Mouse (Mus musculus) stomach, embryonic 15.5 days (tissue): Measurements from ENCODE around the gene Pwp2. TPM values are rescaled to one million over a fixed set of nuclear protein-coding genes. Genes with fewer than 3 reads are reported as not detected.

Experiments used
- ATAC-seq: fragments of 200-750 bp; cut with Nextera tagmentation; 2 replicates; pipeline ENCODE4 v1.8.0; 2017; ENCODE audit warnings: low read depth, moderate number of reproducible peaks, moderate TSS enrichment; ENCODE audit not compliant: insufficient read depth, low FRiP score
- H3K27ac ChIP-seq: fragments of 300-500 bp; sonication (generic); 2 replicates; pipeline ENCODE4 v1.5.1; 2015; ENCODE audit warnings: mild to moderate bottlenecking, inconsistent platforms
- H3K27me3 ChIP-seq: fragments of 300-500 bp; sonication (generic); replicated peaks from 2 replicates; pipeline ENCODE4 v1.6.1; 2015; ENCODE audit warnings: inconsistent platforms
- H3K36me3 ChIP-seq: fragments of 300-500 bp; sonication (generic); 2 replicates; pipeline ENCODE4 v1.6.1; 2015; ENCODE audit warnings: inconsistent platforms
- H3K4me1 ChIP-seq: fragments of 300-500 bp; sonication (generic); 2 replicates; pipeline ENCODE4 v1.6.1; 2015; ENCODE audit warnings: inconsistent platforms
- H3K4me2 ChIP-seq: fragments of 300-500 bp; sonication (generic); 2 replicates; pipeline ENCODE4 v1.6.1; 2015; ENCODE audit warnings: mild to moderate bottlenecking, inconsistent platforms
- H3K4me3 ChIP-seq: fragments of 300-500 bp; sonication (generic); replicated peaks from 2 replicates; pipeline ENCODE4 v1.5.1; 2015; ENCODE audit warnings: inconsistent platforms
- H3K9ac ChIP-seq: fragments of 300-500 bp; sonication (generic); 2 replicates; pipeline ENCODE4 v1.6.1; 2015; ENCODE audit warnings: inconsistent platforms
- H3K9me3 ChIP-seq: fragments of 300-500 bp; sonication (generic); 2 replicates; pipeline ENCODE4 v1.6.1; 2016; ENCODE audit warnings: inconsistent platforms
- WGBS: fragments of 180-500 bp; shearing (Covaris S2); methylation state at CpG from one replicate; pipeline ENCODE4 v1.1.7; 2015; 5-methylcytosine and 5-hydroxymethylcytosine counted together
- polyA plus RNA-seq: library from polyadenylated mRNA; unstranded; fragments of >200 nt; fragmentation: Nextera tagmentation; extraction: Ambion mirVana; gene quantifications from 2 replicates; pipeline ENCODE4 v1.2.1, GENCODE M21; 2015

Pwp2 gene
- polyA plus RNA-seq, 1 experiment from 2014 or later = 14.6 TPM

DNA sequence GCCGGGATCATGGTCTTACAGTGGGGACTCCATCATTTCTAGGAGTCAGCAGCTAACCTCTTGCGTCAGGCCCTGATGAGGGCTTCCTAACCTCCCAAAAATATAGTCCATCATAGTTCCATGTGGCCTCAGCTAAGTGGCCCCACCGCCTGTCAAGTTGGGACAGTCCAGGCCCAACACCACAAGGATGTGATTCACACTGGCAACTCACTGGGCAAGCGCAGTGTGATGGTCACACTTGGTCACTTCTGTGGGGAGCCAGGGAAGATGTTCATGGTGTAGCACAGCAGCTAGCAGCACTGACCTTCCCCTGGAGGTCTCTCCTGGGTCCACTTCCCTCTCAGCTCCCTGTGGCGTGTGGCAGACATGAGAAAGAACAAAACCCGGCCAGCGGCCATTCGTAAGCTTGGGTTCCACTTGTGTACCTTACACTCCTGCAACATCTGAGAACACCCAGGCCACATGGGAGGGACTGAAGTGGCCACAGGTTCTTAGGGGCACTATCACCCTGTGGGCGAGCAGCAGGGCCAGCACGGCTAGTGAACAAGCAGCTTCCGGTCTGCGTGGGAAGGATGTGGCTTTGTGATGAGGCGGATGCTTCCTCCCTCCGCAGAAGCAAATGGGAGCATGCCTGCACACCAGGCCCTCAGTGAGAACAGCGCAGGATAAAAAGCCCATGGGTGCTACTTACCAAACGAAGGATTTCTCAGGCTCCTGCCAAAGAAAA lies 24.4 kb downstream of the Pwp2 start:
- WGBS = 83% methylated on average over 16 of the region's 16 CpGs
- peaks cover 22% of the 10 kb centered on the region for H3K36me3 ChIP-seq
- H3K9ac ChIP-seq = no peak overlapping the region
- H3K4me2 ChIP-seq = no peak overlapping the region
- no peak for ATAC-seq
- H3K27me3 ChIP-seq = no peaks in the 10 kb centered on the region
- peaks cover 10% of the 10 kb centered on the region for H3K4me1 ChIP-seq
- H3K9me3 ChIP-seq = no peaks in the 10 kb centered on the region
- H3K27ac ChIP-seq = no peak overlapping the region
- H3K4me3 ChIP-seq = no peak overlapping the region

DNA sequence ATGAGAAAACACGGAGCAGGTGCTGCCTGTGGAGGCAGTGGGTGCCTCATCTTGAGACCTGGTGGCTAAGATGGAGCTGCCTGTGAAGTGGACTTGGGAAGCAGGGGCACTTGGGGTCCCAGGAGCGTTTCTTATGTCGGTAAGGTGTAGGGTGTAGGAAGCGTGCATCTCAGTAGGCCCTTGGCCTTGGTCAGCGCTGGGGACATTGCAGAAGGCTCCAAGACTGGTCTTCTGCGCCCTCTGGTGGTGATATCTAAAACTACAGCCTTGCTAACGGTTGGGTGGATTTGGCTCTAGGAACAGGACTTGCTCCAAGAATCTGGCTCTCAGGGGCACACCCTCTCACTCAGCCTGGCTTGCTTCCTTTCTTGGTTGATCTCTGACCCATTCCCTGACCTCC lies 25.0 kb downstream of the Pwp2 start:
- H3K9ac ChIP-seq = no peak overlapping the region
- peak overlapping the region; percentile 57 for H3K27ac ChIP-seq
- no peaks in the 10 kb centered on the region for H3K9me3 ChIP-seq
- peaks cover 10% of the 10 kb centered on the region for H3K4me1 ChIP-seq
- peak; percentile 79 for ATAC-seq
- peak overlapping the region; percentile 48 for H3K4me2 ChIP-seq
- peak overlapping the region; percentile 21; the same call in 1 of the 2 replicates for H3K4me3 ChIP-seq
- H3K27me3 ChIP-seq = no peaks in the 10 kb centered on the region
- WGBS = 2% methylated on average over 7 of the region's 7 CpGs
- H3K36me3 ChIP-seq = peaks cover 16% of the 10 kb centered on the region

DNA sequence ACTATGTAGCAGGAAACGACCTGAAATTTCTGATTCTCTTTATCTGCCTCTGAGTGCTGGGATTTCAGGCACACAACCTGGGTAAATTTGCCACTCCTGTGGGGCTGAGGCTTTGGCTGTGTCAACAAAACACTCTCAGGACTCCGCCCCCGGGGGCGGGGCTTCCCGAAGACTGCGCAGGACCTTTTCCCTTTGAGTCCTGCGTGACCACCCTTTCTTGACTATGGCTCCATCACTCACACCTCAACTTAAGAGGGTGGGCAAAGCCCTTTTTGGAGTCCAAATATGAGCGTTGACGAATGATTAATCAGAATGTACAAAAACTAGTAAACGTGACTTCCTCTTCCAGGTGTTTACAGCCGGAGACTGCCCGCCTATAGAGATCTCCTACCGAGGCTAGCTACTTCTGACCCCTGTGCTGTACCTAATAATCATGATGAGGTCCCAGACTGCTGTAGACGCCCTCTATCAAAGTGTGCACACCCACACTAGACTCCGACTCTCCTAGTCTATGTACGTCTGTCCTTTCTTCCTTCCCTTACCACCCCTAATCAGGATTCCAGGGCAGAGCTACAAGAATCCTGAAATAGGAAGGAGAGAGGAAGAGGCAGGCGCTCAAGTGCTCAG lies 25.6 kb downstream of the Pwp2 start:
- WGBS = 13% methylated on average over 17 of the region's 17 CpGs
- ATAC-seq = peak; percentile 67
- Histone ChIP-seq H3K9me3 (no peaks in the 10 kb centered on the region), H3K27me3 (no peaks in the 10 kb centered on the region), H3K27ac (peak overlapping the region; percentile 57), H3K9ac (no peak overlapping the region), H3K36me3 (peaks cover 16% of the 10 kb centered on the region), H3K4me2 (peak overlapping the region; percentile 48), H3K4me3 (peak overlapping the region; percentile 21), H3K4me1 (peaks cover 10% of the 10 kb centered on the region)

DNA sequence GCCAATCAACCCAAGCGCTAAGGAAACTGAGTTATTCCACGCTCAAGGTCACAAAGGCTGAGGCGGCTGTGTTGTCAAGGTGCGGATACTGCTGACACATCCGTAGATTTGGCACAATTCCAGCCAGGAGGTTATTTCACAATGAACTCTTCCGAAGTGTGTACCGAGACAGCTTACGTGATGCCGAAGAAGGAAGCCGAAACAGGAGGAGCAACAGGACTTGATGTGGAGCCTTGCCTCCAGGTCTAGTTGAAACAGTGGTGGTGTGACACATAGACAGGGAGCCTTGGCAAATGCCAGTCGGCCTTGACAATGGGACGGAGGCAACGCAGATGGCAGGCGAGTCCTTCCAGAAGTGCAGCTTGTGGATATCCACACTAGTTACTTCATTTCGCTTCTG lies 26.9 kb downstream of the Pwp2 start:
- Histone ChIP-seq H3K4me3 (no peak overlapping the region), H3K27me3 (no peaks in the 10 kb centered on the region), H3K9me3 (no peaks in the 10 kb centered on the region), H3K27ac (no peak overlapping the region), H3K4me2 (no peak overlapping the region), H3K9ac (no peak overlapping the region), H3K36me3 (peaks cover 8% of the 10 kb centered on the region), H3K4me1 (peaks cover 10% of the 10 kb centered on the region)
- ATAC-seq = no peak
- WGBS = 72% methylated on average over 15 of the region's 15 CpGs

DNA sequence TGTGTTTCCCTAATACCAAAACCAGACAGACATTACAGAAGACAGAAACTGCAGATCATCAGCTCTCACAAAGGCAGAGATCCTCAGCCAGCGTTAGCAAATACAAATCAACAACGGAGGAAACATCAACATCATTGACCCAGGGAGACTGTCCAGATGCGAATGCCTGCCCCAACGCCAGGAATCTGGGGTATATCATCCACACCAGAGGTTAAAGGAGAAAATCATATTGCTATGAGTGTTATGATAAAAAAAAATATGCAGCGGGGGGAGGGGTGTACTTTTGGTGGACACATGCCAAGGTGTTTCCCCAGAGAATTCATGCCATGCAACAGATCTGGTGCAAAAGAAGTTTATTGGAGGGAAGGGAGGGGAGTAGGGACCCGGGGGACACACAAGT lies 28.0 kb downstream of the Pwp2 start:
- H3K9ac ChIP-seq = no peak overlapping the region
- ATAC-seq = no peak
- no peak overlapping the region for H3K27ac ChIP-seq
- H3K9me3 ChIP-seq = no peaks in the 10 kb centered on the region
- no peaks in the 10 kb centered on the region; the same call in 1 of the 2 replicates for H3K36me3 ChIP-seq
- H3K4me1 ChIP-seq = peaks cover 10% of the 10 kb centered on the region
- WGBS = 56% methylated on average over 6 of the region's 6 CpGs
- no peak overlapping the region for H3K4me2 ChIP-seq
- H3K4me3 ChIP-seq = no peak overlapping the region
- no peaks in the 10 kb centered on the region for H3K27me3 ChIP-seq

DNA sequence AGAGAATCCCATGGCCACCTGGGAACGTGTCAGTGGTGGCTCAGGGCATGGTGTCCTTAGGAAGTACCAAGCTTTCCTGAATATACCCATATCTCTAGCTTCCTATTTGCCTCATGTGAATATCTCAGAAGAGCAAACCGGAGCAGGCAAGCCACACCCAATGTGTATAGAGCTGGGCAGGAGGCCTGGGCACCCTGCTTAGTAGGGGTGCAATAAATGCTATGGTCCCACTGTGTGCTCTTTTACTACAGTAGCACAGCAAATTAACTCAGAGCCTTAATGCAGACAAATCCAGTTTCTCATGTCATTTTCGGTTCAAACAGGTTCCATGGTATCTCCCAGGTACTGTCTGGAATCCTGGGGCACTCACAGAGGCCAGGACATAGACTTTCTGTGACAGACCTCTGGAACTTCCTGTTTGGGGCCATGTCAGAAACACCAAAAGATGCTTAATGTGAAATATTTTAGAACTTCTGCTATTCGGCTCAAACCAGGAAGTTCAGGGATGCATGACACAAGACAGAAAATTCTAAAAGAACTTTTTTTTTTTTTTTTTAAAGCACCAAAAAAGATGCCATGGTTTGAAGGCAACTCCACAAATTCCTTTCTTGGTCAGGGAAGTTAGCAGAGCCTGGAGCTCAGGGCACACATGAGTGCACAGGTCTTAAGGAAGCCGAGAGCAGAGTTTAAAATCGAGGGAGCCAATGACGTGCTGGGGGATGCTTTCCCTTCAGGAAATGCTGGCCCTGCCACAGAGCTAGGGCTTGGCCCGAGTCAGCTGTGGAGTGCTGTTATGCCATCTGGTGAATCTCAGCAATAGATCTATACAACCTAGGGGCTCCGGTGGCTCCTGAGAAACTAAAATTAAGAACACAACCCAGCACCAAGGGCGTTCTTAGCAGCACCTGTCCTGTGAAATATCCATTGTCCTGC lies 35.8 kb downstream of the Pwp2 start:
- Histone ChIP-seq H3K9me3 (no peaks in the 10 kb centered on the region), H3K9ac (no peak overlapping the region), H3K4me2 (no peak overlapping the region), H3K4me1 (no peaks in the 10 kb centered on the region), H3K4me3 (no peak overlapping the region), H3K36me3 (no peaks in the 10 kb centered on the region), H3K27ac (0 out of 2 replicates have a peak overlapping the region, but pooled peaks have one; percentile 16), H3K27me3 (no peaks in the 10 kb centered on the region)
- ATAC-seq = no peak
- WGBS = 59% methylated on average over 10 of the region's 10 CpGs

DNA sequence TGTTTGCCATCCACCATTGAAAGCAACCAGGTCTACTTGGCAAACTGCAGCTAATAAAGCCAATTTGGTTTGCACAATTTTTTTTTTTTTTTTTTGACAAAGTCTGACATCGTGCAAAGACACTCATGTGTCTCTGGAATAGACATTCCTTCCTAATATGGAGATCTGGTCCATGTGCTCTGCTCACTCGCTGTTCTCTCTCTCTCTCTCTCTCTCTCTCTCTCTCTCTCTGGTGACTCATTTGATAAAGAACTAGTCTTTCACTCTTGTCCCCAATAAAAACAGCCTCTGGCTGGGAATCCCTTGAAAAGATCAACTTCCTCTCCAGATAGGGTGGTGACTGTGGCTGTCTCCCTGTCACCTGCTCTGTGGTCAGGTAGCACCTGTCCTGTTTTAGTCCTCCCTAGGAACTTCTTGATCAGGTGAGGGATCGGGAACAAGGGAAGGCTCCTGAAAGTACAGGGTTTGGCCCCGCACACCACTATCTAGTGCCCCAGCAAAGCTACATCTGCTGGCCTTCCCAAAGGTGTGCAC lies 37.0 kb downstream of the Pwp2 start:
- WGBS = 62% methylated on average over 4 of the region's 4 CpGs
- no peak for ATAC-seq
- Histone ChIP-seq H3K9ac (no peak overlapping the region), H3K4me3 (no peak overlapping the region), H3K27me3 (no peaks in the 10 kb centered on the region), H3K27ac (no peak overlapping the region), H3K9me3 (no peaks in the 10 kb centered on the region), H3K36me3 (no peaks in the 10 kb centered on the region), H3K4me2 (no peak overlapping the region), H3K4me1 (no peaks in the 10 kb centered on the region)

DNA sequence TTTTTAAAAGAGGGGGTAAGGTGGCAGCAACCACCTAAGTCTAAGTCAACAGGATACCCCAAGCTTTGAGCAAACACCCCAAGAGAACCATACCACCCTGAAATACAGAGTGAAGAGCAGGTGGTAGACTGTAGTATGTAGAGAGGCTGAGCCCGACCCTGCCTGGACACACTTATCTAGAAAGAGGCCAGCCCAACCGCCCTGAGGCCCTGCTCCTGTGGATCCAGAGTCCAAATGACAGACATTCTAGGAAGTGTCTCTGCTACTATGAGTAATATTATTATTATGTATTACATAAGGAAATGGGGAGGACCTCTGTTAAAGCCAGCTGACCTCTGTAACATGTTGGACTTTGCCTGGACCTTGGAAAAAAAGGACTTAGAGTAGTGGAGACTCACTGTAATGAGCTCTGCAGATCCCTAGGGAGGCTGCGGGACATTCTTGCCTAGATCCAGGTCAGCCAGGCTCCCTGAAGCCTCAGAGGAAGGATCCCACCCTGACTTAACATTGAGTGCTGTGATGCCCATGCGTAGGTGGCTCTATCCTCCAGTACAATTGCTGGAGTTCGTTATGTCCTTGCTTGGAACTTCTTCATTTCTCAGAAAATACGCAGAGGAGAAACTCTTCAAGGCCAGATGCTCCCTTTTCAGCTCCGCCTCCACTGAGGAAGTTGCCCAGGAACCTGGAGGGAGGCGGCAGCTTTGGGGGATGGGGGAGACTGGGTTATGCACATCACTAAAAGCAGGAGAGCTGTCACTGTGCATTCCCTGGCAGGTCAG lies 41.0 kb downstream of the Pwp2 start:
- no peak for ATAC-seq

DNA sequence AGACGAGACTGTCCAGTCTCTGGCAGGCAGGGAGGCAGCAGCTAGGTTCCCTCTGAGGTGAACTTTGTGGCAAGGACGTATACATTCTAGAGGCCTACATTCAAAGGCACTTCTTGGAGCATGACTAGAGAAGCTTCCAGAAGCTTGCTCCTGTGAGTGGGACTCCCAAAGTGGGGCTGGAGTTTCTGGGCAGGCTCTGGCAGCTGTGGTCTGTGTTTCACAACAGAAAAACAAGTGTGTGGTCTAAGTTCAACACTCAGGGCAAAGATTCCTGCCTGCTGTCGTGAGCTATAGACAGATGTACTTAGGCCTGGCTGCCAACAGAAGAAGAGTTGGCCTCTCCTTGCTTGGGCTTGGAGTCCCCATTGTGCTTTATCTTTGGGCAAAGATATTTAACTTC lies 44.1 kb downstream of the Pwp2 start:
- Histone ChIP-seq H3K9me3 (no peaks in the 10 kb centered on the region), H3K27ac (no peak overlapping the region), H3K4me3 (no peak overlapping the region), H3K4me2 (no peak overlapping the region), H3K27me3 (no peaks in the 10 kb centered on the region), H3K36me3 (no peaks in the 10 kb centered on the region), H3K9ac (no peak overlapping the region), H3K4me1 (peaks cover 18% of the 10 kb centered on the region)
- 73% methylated on average over 3 of the region's 3 CpGs for WGBS
- no peak for ATAC-seq

More for the DNA sequence above, 41.0 kb downstream of the Pwp2 start:
- no peaks in the 10 kb centered on the region for H3K27me3 ChIP-seq
- no peak overlapping the region for H3K4me2 ChIP-seq
- H3K4me3 ChIP-seq = no peak overlapping the region
- H3K9ac ChIP-seq = no peak overlapping the region
- 0 out of 2 replicates have a peak overlapping the region, but pooled peaks have one; percentile 18 for H3K27ac ChIP-seq
- no peaks in the 10 kb centered on the region for H3K9me3 ChIP-seq
- H3K4me1 ChIP-seq = peaks cover 12% of the 10 kb centered on the region
- 44% methylated on average over 8 of the region's 8 CpGs for whole genome bisulfite sequencing
- no peaks in the 10 kb centered on the region for H3K36me3 ChIP-seq

DNA sequence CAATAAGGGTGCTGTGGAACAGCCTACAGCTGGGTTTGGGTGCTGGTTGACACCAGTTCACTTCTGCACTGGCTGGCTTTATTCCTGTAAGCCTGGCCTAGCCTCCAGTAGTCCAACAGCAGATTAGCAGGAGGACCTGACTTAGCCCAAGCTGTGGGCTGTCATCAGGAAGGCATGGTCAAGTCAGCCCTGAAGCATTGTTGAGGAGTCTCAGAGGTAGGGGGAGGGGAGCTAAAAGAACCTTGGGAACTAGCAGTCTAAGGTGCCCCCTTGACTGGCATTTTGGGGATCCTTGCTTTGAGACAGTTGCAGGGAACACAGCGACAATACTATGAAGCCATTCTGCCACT lies 44.7 kb downstream of the Pwp2 start:
- 100% methylated on average over 1 of the region's 1 CpGs for whole genome bisulfite sequencing

DNA sequence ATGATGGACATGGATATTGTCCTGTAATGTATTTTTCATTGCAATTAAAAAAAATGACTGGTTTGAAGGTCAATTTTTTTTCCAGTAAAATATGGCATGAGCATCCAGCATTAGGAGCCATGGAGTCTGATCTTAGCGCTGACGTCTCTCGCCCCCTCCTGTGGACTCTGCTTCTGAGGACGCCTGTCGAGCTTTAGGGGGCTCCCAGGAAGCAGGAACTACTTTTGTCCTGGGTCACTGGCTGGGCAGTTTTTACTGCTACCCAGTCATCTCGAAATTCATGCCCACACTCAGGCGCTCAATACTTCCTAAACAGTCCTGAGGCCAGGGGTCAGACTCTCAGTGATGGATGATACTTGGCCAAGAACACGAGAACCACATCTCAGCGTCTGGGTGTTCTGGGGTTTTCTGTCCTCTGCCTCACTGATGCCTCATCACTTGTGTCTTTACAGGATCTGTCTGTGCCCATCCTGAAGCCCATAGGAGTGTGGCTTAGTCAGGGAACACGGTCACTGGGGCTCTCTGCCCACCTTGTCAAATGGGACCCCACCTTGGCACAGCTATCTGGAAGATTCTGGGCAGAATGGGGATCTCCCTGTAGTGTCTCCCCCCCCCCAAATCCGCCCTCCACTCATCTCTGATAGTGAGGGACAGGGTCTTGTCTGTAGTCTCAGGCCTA lies 45.2 kb downstream of the Pwp2 start:
- H3K36me3 ChIP-seq = no peaks in the 10 kb centered on the region
- H3K4me3 ChIP-seq = no peak overlapping the region
- H3K27ac ChIP-seq = peak overlapping the region; percentile 87
- H3K9ac ChIP-seq = no peak overlapping the region
- H3K4me2 ChIP-seq = no peak overlapping the region
- H3K4me1 ChIP-seq = peaks cover 29% of the 10 kb centered on the region
- no peaks in the 10 kb centered on the region for H3K9me3 ChIP-seq
- WGBS = 62% methylated on average over 11 of the region's 11 CpGs
- no peak for ATAC-seq
- no peaks in the 10 kb centered on the region for H3K27me3 ChIP-seq

More for the DNA sequence above, 44.7 kb downstream of the Pwp2 start:
- H3K27me3 ChIP-seq = no peaks in the 10 kb centered on the region
- no peaks in the 10 kb centered on the region for H3K9me3 ChIP-seq
- H3K4me3 ChIP-seq = no peak overlapping the region
- H3K4me1 ChIP-seq = peaks cover 24% of the 10 kb centered on the region
- ATAC-seq = no peak
- no peak overlapping the region for H3K9ac ChIP-seq
- H3K27ac ChIP-seq = no peak overlapping the region
- no peaks in the 10 kb centered on the region for H3K36me3 ChIP-seq
- H3K4me2 ChIP-seq = no peak overlapping the region
